34 mouse cellular contexts compared by ENCODE assay signal in the genomic region with DNA sequence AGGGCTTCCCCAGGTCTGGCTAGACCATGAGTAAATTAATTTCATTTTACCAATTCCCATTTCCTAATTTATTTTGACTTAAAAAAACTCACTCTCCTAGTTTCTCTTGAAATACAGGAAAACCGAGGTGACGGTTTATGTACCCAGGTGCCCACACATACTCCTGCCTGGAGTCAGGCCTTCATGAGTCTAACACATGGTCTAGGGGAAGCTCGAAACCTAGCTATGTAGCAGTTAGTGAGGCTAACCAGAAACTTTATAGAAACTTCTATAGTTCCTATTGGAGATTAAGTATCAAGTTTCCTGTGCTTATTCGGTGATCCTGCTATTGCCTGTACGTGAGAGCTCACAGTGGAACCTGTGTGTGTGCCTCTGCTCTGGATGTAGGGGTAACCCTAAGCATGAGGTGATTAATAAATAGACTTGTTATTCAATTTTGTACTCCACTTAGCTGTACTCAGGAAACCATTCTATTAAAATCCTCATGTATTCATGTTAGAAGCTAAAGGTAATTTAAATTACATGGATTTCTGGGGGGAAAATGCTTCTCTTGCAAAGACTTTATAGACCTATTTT. TPM values are rescaled to one million over a fixed set of nuclear protein-coding genes. Genes with fewer than 3 reads are reported as not detected.
"Had no signal": no experiment of that assay in that cellular context is flagged by ENCODE, and none has a peak within 500 bp of the region (broad histone marks: within the 10 kb centered on the region; RNA-seq: fewer than 3 reads in every experiment).

No protein-coding gene starts in this region.

- H3K27ac ChIP-seq: heart, embryonic 10.5 days; heart, embryonic 13.5 days; heart, embryonic 15.5 days; hindbrain, embryonic 10.5 days; hindbrain, embryonic 12.5 days; hindbrain, embryonic 13.5 days; hindbrain, embryonic 14.5 days; hindbrain, embryonic 15.5 days; hindbrain, postnatal 0 days; intestine, embryonic 15.5 days; kidney, embryonic 15.5 days; kidney, postnatal 0 days; layer of hippocampus, adult 2 months had no signal

- H3K9ac ChIP-seq: heart, embryonic 12.5 days; heart, embryonic 13.5 days; heart, embryonic 15.5 days; hindbrain, embryonic 12.5 days; hindbrain, embryonic 13.5 days; hindbrain, embryonic 14.5 days; hindbrain, embryonic 15.5 days; intestine, embryonic 15.5 days; kidney, embryonic 15.5 days had no signal

- H3K4me1 ChIP-seq: intestine, embryonic 15.5 days had no signal

- H3K4me2 ChIP-seq: heart, embryonic 11.5 days; heart, embryonic 15.5 days; hindbrain, embryonic 12.5 days; hindbrain, embryonic 13.5 days; hindbrain, embryonic 14.5 days; hindbrain, embryonic 15.5 days; intestine, embryonic 15.5 days; kidney, embryonic 15.5 days had no signal

- H3K36me3 ChIP-seq: heart, embryonic 10.5 days; heart, embryonic 12.5 days; heart, embryonic 13.5 days; heart, embryonic 15.5 days; hindbrain, embryonic 10.5 days; hindbrain, embryonic 12.5 days; hindbrain, embryonic 13.5 days; hindbrain, embryonic 15.5 days; intestine, embryonic 15.5 days; kidney, embryonic 15.5 days had no signal

- ATAC-seq: hindbrain, embryonic 16.5 days; hindbrain, postnatal 0 days; inflammation-experienced regulatory T-cells, adult 6 months; intestine, embryonic 15.5 days; intestine, embryonic 16.5 days; intestine, postnatal 0 days had no signal

- DNase-seq: heart, postnatal 10 days; heart, postnatal 14 days; heart, postnatal 4 days; kidney, adult 11 months; kidney, adult 18-20 months; kidney, adult 2 months; kidney, adult 8-10 months; kidney, adult 9 months; kidney, postnatal 10 days; kidney, postnatal 25 days; kidney, postnatal 36 days; kidney, postnatal 4 days; layer of hippocampus, adult 9-11 months; layer of hippocampus, postnatal 36 days had no signal

- H3K9me3 ChIP-seq: heart, embryonic 10.5 days; heart, embryonic 12.5 days; heart, embryonic 13.5 days; heart, embryonic 15.5 days; hindbrain, embryonic 10.5 days; hindbrain, embryonic 12.5 days; hindbrain, embryonic 13.5 days; hindbrain, embryonic 15.5 days; intestine, embryonic 15.5 days; kidney, embryonic 15.5 days had no signal

- H3K4me3 ChIP-seq: heart, embryonic 10.5 days; heart, embryonic 12.5 days; heart, embryonic 13.5 days; heart, embryonic 15.5 days; hindbrain, embryonic 10.5 days; hindbrain, embryonic 12.5 days; hindbrain, embryonic 13.5 days; hindbrain, embryonic 15.5 days; intestine, embryonic 15.5 days; kidney, embryonic 15.5 days; layer of hippocampus, adult 2 months had no signal

RNA-seq across cellular contexts. Expression of a gene that starts 5.3 kb away (rescaled TPM):
- total RNA-seq: hematopoietic stem cell, adult 5-6 weeks had no signal
- polyA plus RNA-seq: inflammation-experienced regulatory T-cells, adult 6 months had no signal
